Mouse (Mus musculus) spleen, adult 2 months (tissue): Measurements from ENCODE around the gene Cryba4.

Source experiments
- CTCF ChIP-seq: fragments of 200-500 bp; IDR thresholded peaks from 2 replicates; pipeline ENCODE4 v1.5.1; 2011; ENCODE audit warnings: mild to moderate bottlenecking, inconsistent platforms; ENCODE audit not compliant: insufficient read depth, insufficient read length, insufficient replicate concordance; ENCODE audit errors: extremely low read depth
- POLR2A ChIP-seq: fragments of 200-500 bp; IDR thresholded peaks from 2 replicates; pipeline ENCODE4 v1.6.1; 2011; ENCODE audit warnings: low read depth, low read length, inconsistent platforms

GRCm38 (mm10) chr5:112266011-112266777 is 13.9 kb upstream of the Cryba4 start:
- TF ChIP-seq POLR2A (no peak), CTCF (no peak)
